ENCODE assay signal across 7 mouse cellular contexts in the genomic region with DNA sequence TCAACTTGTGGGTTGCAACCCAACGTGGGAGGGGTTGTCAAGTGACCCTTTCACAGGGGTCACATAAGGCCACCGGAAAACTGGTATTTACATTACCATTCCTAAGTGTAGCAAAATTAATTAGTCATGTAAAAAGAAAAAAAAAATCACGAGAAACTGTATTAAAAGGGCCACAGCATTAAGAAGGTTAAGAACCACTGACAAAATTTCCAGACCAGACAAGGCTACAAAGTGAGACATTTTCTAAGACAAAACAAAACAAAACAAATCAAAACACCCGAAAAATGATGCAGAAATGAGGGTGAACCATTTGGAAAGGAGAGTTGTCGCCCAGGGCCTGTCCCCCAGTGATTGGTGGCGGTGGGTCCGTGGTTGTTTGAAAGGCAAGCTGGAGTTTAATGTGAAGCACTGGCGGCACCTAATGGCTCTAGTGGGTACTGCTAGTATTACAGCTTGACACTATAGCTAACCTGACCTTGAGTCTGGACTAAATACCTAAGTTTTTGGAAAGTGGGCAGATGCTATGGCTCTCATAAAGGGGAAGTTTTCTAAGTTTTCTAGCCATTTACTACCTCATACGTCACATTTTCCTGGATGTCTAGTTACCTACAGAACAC. TPM values are rescaled to one million over a fixed set of nuclear protein-coding genes. Genes with fewer than 3 reads are reported as not detected.
DNase-seq lines count a peak whose midpoint lies in the region; ATAC-seq and TF ChIP-seq lines count a peak whose summit lies in the region.

No protein-coding gene starts in this region.

- H3K4me1 ChIP-seq in hindbrain, postnatal 0 days (ENCODE audit: insufficient read depth, low read length), result no peaks in the 10 kb centered on the region
- H3K4me1 ChIP-seq in midbrain, embryonic 11.5 days (ENCODE audit: control insufficient read depth, insufficient read depth, low read length), result no peaks in the 10 kb centered on the region

- no peaks in the 10 kb centered on the region for H3K27me3 ChIP-seq in hindbrain, postnatal 0 days (ENCODE audit: insufficient read depth, low read length)
- H3K27me3 ChIP-seq in midbrain, embryonic 11.5 days (ENCODE audit: control insufficient read depth, insufficient read depth, low read length), result no peaks in the 10 kb centered on the region

- H3K9me3 ChIP-seq in hindbrain, postnatal 0 days (ENCODE audit: low read length), result no peaks in the 10 kb centered on the region
- H3K9me3 ChIP-seq in midbrain, embryonic 11.5 days (ENCODE audit: control insufficient read depth, low read length), result no peaks in the 10 kb centered on the region

- intact Hi-C loops in left cerebral cortex, postnatal 25 days (cut with DNase I), result loop anchor here (5.0 kb wide), 2 partner anchors 150 to 265 kb away; no protein-coding TSS in a partner anchor

- peak; percentile 95 for TF ChIP-seq CTCF in hindbrain, postnatal 0 days (IDR thresholded peaks at IDR 0.05; ENCODE audit: low read depth)

- no peak overlapping the region for H3K4me2 ChIP-seq in hindbrain, postnatal 0 days (ENCODE audit: low read depth, low read length)
- H3K4me2 ChIP-seq in midbrain, embryonic 11.5 days, result no peak overlapping the region

- H3K27ac ChIP-seq in hindbrain, postnatal 0 days, result no peak overlapping the region
- H3K27ac ChIP-seq in midbrain, embryonic 11.5 days (ENCODE audit: low read depth, low read length), result no peak overlapping the region

- peak; percentile 73; the same call in 1 of the 2 replicates for ATAC-seq in hindbrain, postnatal 0 days
- peak; percentile 61; the same call in 1 of the 2 replicates for ATAC-seq in midbrain, embryonic 11.5 days (ENCODE audit: low FRiP score)

- no peak overlapping the region for H3K9ac ChIP-seq in hindbrain, postnatal 0 days (replicated peaks; ENCODE audit: low read length)
- no peak overlapping the region for H3K9ac ChIP-seq in midbrain, embryonic 11.5 days (ENCODE audit: low read length)

- H3K4me3 ChIP-seq in hindbrain, postnatal 0 days (ENCODE audit: low read length), result no peak overlapping the region
- no peak overlapping the region for H3K4me3 ChIP-seq in midbrain, embryonic 11.5 days (ENCODE audit: low read depth, low read length)

- H3K36me3 ChIP-seq in hindbrain, postnatal 0 days (ENCODE audit: insufficient read depth, low read length), result no peaks in the 10 kb centered on the region
- no peaks in the 10 kb centered on the region for H3K36me3 ChIP-seq in midbrain, embryonic 11.5 days (ENCODE audit: control insufficient read depth, insufficient read depth, low read length)

- WGBS in hindbrain, postnatal 0 days, result 21% methylated on average over 9 of the region's 9 CpGs
- WGBS in midbrain, embryonic 11.5 days, result 23% methylated on average over 9 of the region's 9 CpGs

- peak; percentile 89 for DNase-seq in ZHBTc4 (ENCODE audit: low read depth, low spot score)
- peak; percentile 78 for DNase-seq in cerebellum, adult 8-10 months
- peak; percentile 55 to 77 for DNase-seq in frontal cortex, postnatal 10 days (ENCODE audit: low spot score in 2 of 2)
- DNase-seq in hindbrain, postnatal 0 days (ENCODE audit: low spot score), result peak; percentile 90
- peak; percentile 80 to 81 for DNase-seq in left cerebral cortex, postnatal 25 days (ENCODE audit: low spot score in 2 of 2)
- peak; percentile 98 for DNase-seq in midbrain, embryonic 11.5 days (ENCODE audit: low spot score, missing footprints)
- peak; percentile 70 for DNase-seq in spleen, adult 12 weeks (ENCODE audit: low spot score)

RNA-seq across cellular contexts. Expression of a gene that starts 33.2 kb away (rescaled TPM):
- 42.7 and 54.2 TPM in 2 replicates for total RNA-seq in hindbrain, postnatal 0 days (2014; rRNA removed)
- polyA plus RNA-seq in hindbrain, postnatal 0 days (2015; fragmentation: Nextera tagmentation; extraction: Ambion mirVana), result 56.5 and 59.6 TPM in 2 replicates
- 10 to 100 TPM; 26.5 to 28.9 TPM for total RNA-seq in left cerebral cortex, postnatal 25 days (2021)
- polyA plus RNA-seq in midbrain, embryonic 11.5 days (2014; fragmentation: Nextera tagmentation; extraction: Ambion mirVana), result 75.4 and 76.8 TPM in 2 replicates

RNA-seq across cellular contexts. Expression of a gene that starts 44.0 kb away (rescaled TPM):
- 97.1 and 103 TPM in 2 replicates for total RNA-seq in hindbrain, postnatal 0 days (2014; rRNA removed)
- 20.6 and 23.2 TPM in 2 replicates for polyA plus RNA-seq in hindbrain, postnatal 0 days (2015; fragmentation: Nextera tagmentation; extraction: Ambion mirVana)
- 100 to 1,000 TPM; 106 to 111 TPM for total RNA-seq in left cerebral cortex, postnatal 25 days (2021)
- polyA plus RNA-seq in midbrain, embryonic 11.5 days (2014; fragmentation: Nextera tagmentation; extraction: Ambion mirVana), result 28.3 and 28.8 TPM in 2 replicates

RNA-seq across cellular contexts. Expression of a gene that starts 53.3 kb away (rescaled TPM):
- 42.1 and 43.9 TPM in 2 replicates for total RNA-seq in hindbrain, postnatal 0 days (2014; rRNA removed)
- 40.3 and 41.6 TPM in 2 replicates for polyA plus RNA-seq in hindbrain, postnatal 0 days (2015; fragmentation: Nextera tagmentation; extraction: Ambion mirVana)
- total RNA-seq in left cerebral cortex, postnatal 25 days (2021), result 10 to 100 TPM; 90.5 to 94.2 TPM
- polyA plus RNA-seq in midbrain, embryonic 11.5 days (2014; fragmentation: Nextera tagmentation; extraction: Ambion mirVana), result 52.3 and 53.6 TPM in 2 replicates
